17 mouse cellular contexts compared by ENCODE assay signal in the genomic region with DNA sequence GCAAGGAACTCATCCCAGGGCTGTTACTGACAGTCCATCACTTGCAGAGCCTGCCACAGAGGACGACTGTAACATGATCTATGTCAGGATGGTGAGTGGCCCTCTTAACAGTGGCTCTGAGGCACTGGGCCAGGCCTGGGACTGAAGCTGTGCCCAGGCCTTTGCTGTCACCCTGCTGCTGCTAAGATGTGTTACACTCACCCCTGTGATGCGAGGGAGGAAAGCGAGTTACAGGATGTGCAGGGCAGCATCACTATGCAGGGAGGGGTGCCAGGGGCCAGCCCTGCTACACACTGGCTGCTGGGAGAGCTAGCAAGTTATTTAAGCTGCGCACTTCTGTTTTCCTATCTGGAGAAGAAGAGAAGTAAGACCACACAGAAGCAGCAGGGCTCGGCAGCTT. TPM values are rescaled to one million over a fixed set of nuclear protein-coding genes. Genes with fewer than 3 reads are reported as not detected.
DNase-seq lines count a peak whose midpoint lies in the region; ATAC-seq and TF ChIP-seq lines count a peak whose summit lies in the region.
"Had no signal": no experiment of that assay in that cellular context is flagged by ENCODE, and none has a peak within 500 bp of the region (broad histone marks: within the 10 kb centered on the region; RNA-seq: fewer than 3 reads in every experiment).

No protein-coding gene starts in this region.

- no peak overlapping the region for H3K4me3 ChIP-seq in kidney, embryonic 16.5 days (ENCODE audit: low read length)
- H3K4me3 ChIP-seq in testis, adult 2 months (ENCODE audit: control insufficient read depth, low read depth, low read length) = no peak overlapping the region
- no peak overlapping the region for H3K4me3 ChIP-seq in heart, embryonic 15.5 days
- H3K4me3 ChIP-seq in liver, embryonic 12.5 days = no peak overlapping the region
- H3K4me3 ChIP-seq: midbrain, embryonic 13.5 days; myocyte; neural tube, embryonic 15.5 days had no signal

- no peak for TF ChIP-seq POLR2A in testis, adult 2 months (IDR thresholded peaks at IDR 0.05; ENCODE audit: control insufficient read depth, low read depth, low read length)

- DNase-seq in kidney, postnatal 14 days = no peak
- DNase-seq in testis, postnatal 14 days (ENCODE audit: low spot score) = no peak
- DNase-seq: cerebellum, adult 9-10 months; kidney, adult 2 months had no signal

- TF ChIP-seq CTCF in testis, adult 2 months (IDR thresholded peaks at IDR 0.05; ENCODE audit: control insufficient read depth, insufficient read depth, insufficient replicate concordance, low read depth, low read length) = 0 out of 2 replicates have a peak, but pooled peaks have one; percentile 2

- WGBS in kidney, embryonic 16.5 days = 37% methylated on average over 5 of the region's 5 CpGs
- 21% methylated on average over 5 of the region's 5 CpGs for WGBS in heart, embryonic 15.5 days
- WGBS in liver, embryonic 12.5 days (ENCODE audit: insufficient replicate concordance) = 46% methylated on average over 5 of the region's 5 CpGs

- H3K36me3 ChIP-seq in kidney, embryonic 16.5 days (ENCODE audit: insufficient read depth, low read length) = no peaks in the 10 kb centered on the region
- H3K36me3 ChIP-seq in testis, adult 2 months (ENCODE audit: control insufficient read depth, insufficient read depth, low read length) = peaks cover 2% of the 10 kb centered on the region; the same call in 1 of the 2 replicates
- no peaks in the 10 kb centered on the region for H3K36me3 ChIP-seq in heart, embryonic 15.5 days
- no peaks in the 10 kb centered on the region for H3K36me3 ChIP-seq in liver, embryonic 12.5 days
- H3K36me3 ChIP-seq: G1E; midbrain, embryonic 13.5 days; neural tube, embryonic 15.5 days had no signal

- H3K9ac ChIP-seq in kidney, embryonic 16.5 days (replicated peaks; ENCODE audit: low read length) = no peak overlapping the region
- H3K9ac ChIP-seq in heart, embryonic 15.5 days = no peak overlapping the region
- H3K9ac ChIP-seq in liver, embryonic 12.5 days = no peak overlapping the region
- H3K9ac ChIP-seq: midbrain, embryonic 13.5 days; neural tube, embryonic 15.5 days had no signal

- H3K4me2 ChIP-seq in kidney, embryonic 16.5 days (replicated peaks; ENCODE audit: low read depth, low read length) = no peak overlapping the region
- no peak overlapping the region for H3K4me2 ChIP-seq in heart, embryonic 15.5 days
- no peak overlapping the region for H3K4me2 ChIP-seq in liver, embryonic 12.5 days
- H3K4me2 ChIP-seq: midbrain, embryonic 13.5 days; neural tube, embryonic 15.5 days had no signal

- 0 out of 2 replicates have a peak, but pooled peaks have one; percentile 57 for ATAC-seq in kidney, embryonic 16.5 days (ENCODE audit: low FRiP score, low TSS enrichment)
- 0 out of 2 replicates have a peak, but pooled peaks have one; percentile 47 for ATAC-seq in heart, embryonic 15.5 days (replicated peaks; ENCODE audit: insufficient number of reproducible peaks, insufficient read depth, low FRiP score, low read depth)
- ATAC-seq in cerebellum, adult (ENCODE audit: insufficient number of reproducible peaks, low FRiP score, low TSS enrichment) = no peak
- ATAC-seq in liver, embryonic 12.5 days = no peak
- ATAC-seq: CD4-positive, CD25-positive, alpha-beta regulatory T cell, adult 4 months; forebrain, embryonic 14.5 days; midbrain, embryonic 13.5 days had no signal

- H3K27ac ChIP-seq in kidney, embryonic 16.5 days (ENCODE audit: low read length) = no peak overlapping the region
- peak overlapping the region; percentile 52; the same call in 1 of the 2 replicates for H3K27ac ChIP-seq in testis, adult 2 months (ENCODE audit: control insufficient read depth, insufficient read depth, low read depth, low read length)
- H3K27ac ChIP-seq in heart, embryonic 15.5 days = no peak overlapping the region
- no peak overlapping the region for H3K27ac ChIP-seq in liver, embryonic 12.5 days
- H3K27ac ChIP-seq: midbrain, embryonic 13.5 days; neural tube, embryonic 15.5 days had no signal

- H3K9me3 ChIP-seq in kidney, embryonic 16.5 days (ENCODE audit: low read length) = no peaks in the 10 kb centered on the region
- no peaks in the 10 kb centered on the region for H3K9me3 ChIP-seq in heart, embryonic 15.5 days (replicated peaks)
- no peaks in the 10 kb centered on the region for H3K9me3 ChIP-seq in liver, embryonic 12.5 days (replicated peaks)
- H3K9me3 ChIP-seq: G1E; midbrain, embryonic 13.5 days; neural tube, embryonic 15.5 days had no signal

- H3K4me1 ChIP-seq in kidney, embryonic 16.5 days (ENCODE audit: insufficient read depth, low read length) = no peaks in the 10 kb centered on the region
- H3K4me1 ChIP-seq in testis, adult 2 months (ENCODE audit: control insufficient read depth, insufficient read depth, low read length) = no peaks in the 10 kb centered on the region
- 0 out of 2 replicates have a peak, but pooled peaks cover 8% of the 10 kb centered on the region for H3K4me1 ChIP-seq in heart, embryonic 15.5 days (replicated peaks)
- no peaks in the 10 kb centered on the region for H3K4me1 ChIP-seq in liver, embryonic 12.5 days
- H3K4me1 ChIP-seq: midbrain, embryonic 13.5 days; neural tube, embryonic 15.5 days had no signal

- H3K27me3 ChIP-seq in kidney, embryonic 16.5 days (ENCODE audit: insufficient read depth, low read length) = no peaks in the 10 kb centered on the region
- H3K27me3 ChIP-seq in testis, adult 2 months (ENCODE audit: control insufficient read depth, insufficient read depth, low read length) = no peaks in the 10 kb centered on the region
- no peaks in the 10 kb centered on the region for H3K27me3 ChIP-seq in heart, embryonic 15.5 days
- peaks cover 3% of the 10 kb centered on the region; the same call in 1 of the 2 replicates for H3K27me3 ChIP-seq in liver, embryonic 12.5 days (replicated peaks)
- H3K27me3 ChIP-seq: midbrain, embryonic 13.5 days; neural tube, embryonic 15.5 days had no signal

RNA-seq across cellular contexts. Expression of gene Vwa2, which starts 17.6 kb away (rescaled TPM):
- 22.4 and 23.9 TPM in 2 replicates for polyA plus RNA-seq in kidney, embryonic 16.5 days (2015; fragmentation: Nextera tagmentation; extraction: Ambion mirVana)
- 0.42 and 0.87 TPM in 2 replicates for polyA plus RNA-seq in testis, adult 2 months (2012; rRNA removed)
- polyA plus RNA-seq in heart, embryonic 15.5 days (2015; fragmentation: Nextera tagmentation; extraction: Ambion mirVana) = 0.16 and 0.65 TPM in 2 replicates
- 0.08 and 0.11 TPM in 2 replicates for polyA plus RNA-seq in liver, embryonic 12.5 days (2016; fragmentation: Nextera tagmentation; extraction: Ambion mirVana)
- polyA plus RNA-seq: CD4-positive, CD25-positive, alpha-beta regulatory T cell, adult 4 months; cortical plate, adult 2 months; G1E; liver, adult 2 months had no signal

RNA-seq across cellular contexts. Expression of gene Tdrd1, which starts 30.4 kb away (rescaled TPM):
- 1.00 and 1.1 TPM in 2 replicates for polyA plus RNA-seq in kidney, embryonic 16.5 days (2015; fragmentation: Nextera tagmentation; extraction: Ambion mirVana)
- polyA plus RNA-seq in testis, adult 2 months (2012; rRNA removed) = 55.7 and 67.1 TPM in 2 replicates
- 0.31 and 0.61 TPM in 2 replicates for polyA plus RNA-seq in heart, embryonic 15.5 days (2015; fragmentation: Nextera tagmentation; extraction: Ambion mirVana)
- 0.20 TPM in 2 replicates for polyA plus RNA-seq in liver, embryonic 12.5 days (2016; fragmentation: Nextera tagmentation; extraction: Ambion mirVana)
- polyA plus RNA-seq: CD4-positive, CD25-positive, alpha-beta regulatory T cell, adult 4 months; G1E; liver, adult 2 months; myocyte had no signal

RNA-seq across cellular contexts. Expression of gene Ccdc186, which starts 34.5 kb away (rescaled TPM):
- polyA plus RNA-seq in kidney, embryonic 16.5 days (2015; fragmentation: Nextera tagmentation; extraction: Ambion mirVana) = 17.9 and 19.8 TPM in 2 replicates
- 13.5 and 14.2 TPM in 2 replicates for polyA plus RNA-seq in testis, adult 2 months (2012; rRNA removed)
- 17.8 and 19.0 TPM in 2 replicates for polyA plus RNA-seq in heart, embryonic 15.5 days (2015; fragmentation: Nextera tagmentation; extraction: Ambion mirVana)
- 7.7 and 8.1 TPM in 2 replicates for polyA plus RNA-seq in liver, embryonic 12.5 days (2016; fragmentation: Nextera tagmentation; extraction: Ambion mirVana)

Comparison
In these comparisons a context has a peak if more than half of its experiments do, and no peak if none do; other contexts are left out.
1. ATAC-seq: peak in kidney, embryonic 16.5 days (single experiment) and heart, embryonic 15.5 days (single experiment); none in cerebellum, adult (single experiment) and liver, embryonic 12.5 days (single experiment).
2. RNA of gene Vwa2, which starts 17.6 kb away (polyA plus RNA-seq): 22.4 to 23.9 TPM in kidney, embryonic 16.5 days; 0.42 to 0.87 TPM in testis, adult 2 months, 0.16 to 0.65 TPM in heart, embryonic 15.5 days and 0.08 to 0.11 TPM in liver, embryonic 12.5 days; every median in the first group is over 10 times any median in the second.
3. RNA of gene Tdrd1, which starts 30.4 kb away (polyA plus RNA-seq): 55.7 to 67.1 TPM in testis, adult 2 months; 1.00 to 1.1 TPM in kidney, embryonic 16.5 days, 0.31 to 0.61 TPM in heart, embryonic 15.5 days and 0.20 TPM in liver, embryonic 12.5 days; every median in the first group is over 10 times any median in the second.